Mouse (Mus musculus) left cerebral cortex, postnatal 25 days (tissue): ENCODE results near the gene Hkdc1. TPM values are rescaled to one million over a fixed set of nuclear protein-coding genes. Genes with fewer than 3 reads are reported as not detected.

ENCODE experiments used
- DNase-seq, 2 experiments: peaks; one replicate each; pipeline ENCODE4 v3.0.0; 2022; ENCODE audit warnings: low spot score in 2 of 2, mixed read lengths in 1 of 2
- intact Hi-C: fragments of 180-260 bp; cut with DNase I; formaldehyde crosslinking; loops from one replicate; pipeline ENCODE4 v1.15.1; 2025
- total RNA-seq, 2 experiments: library from RNA; stranded (reverse); gene quantifications; 2 replicates each; pipeline ENCODE4 v1.2.3; 2021

The Hkdc1 gene
- total RNA-seq, 2 experiments from 2014 or later, result 12.9 to 13.3 TPM

- DNase-seq, result no peak
- intact Hi-C loops, result loop anchor here (5.0 kb wide), 1 partner anchor 53 kb away; no protein-coding TSS in a partner anchor
These were observed 87.4 kb downstream of the Hkdc1 start for GRCm38 (mm10) chr10:62334686-62335422.

- intact Hi-C loops, result no loop called here
- no peak for DNase-seq
These were observed 89.0 kb downstream of the Hkdc1 start for GRCm38 (mm10) chr10:62333269-62333668.

Other genes with a start within 250 kb of the Hkdc1 start
- 10 to 100 TPM; 11.1 to 13.7 TPM for gene Tspan15, start 191.2 kb downstream of the Hkdc1 start, total RNA-seq
- under 1 TPM; 0.16 to 0.18 TPM for gene Tacr2, start 170.1 kb downstream of the Hkdc1 start, total RNA-seq
- 100 to 1,000 TPM; 305 to 321 TPM for gene Hk1, start 42.6 kb downstream of the Hkdc1 start, total RNA-seq
- gene 4930507D05Rik, start 27.0 kb upstream of the Hkdc1 start, total RNA-seq, result 1 to 10 TPM; 1.3 to 1.8 TPM
- gene Supv3l1, start 27.2 kb upstream of the Hkdc1 start, total RNA-seq, result 10 to 100 TPM; 22.0 to 22.6 TPM
- 10 to 100 TPM; 48.9 to 52.9 TPM for gene Vps26a, start 64.3 kb upstream of the Hkdc1 start, total RNA-seq
- 1 to 10 TPM; 8.2 to 9.1 TPM for gene Srgn, start 105.0 kb upstream of the Hkdc1 start, total RNA-seq
- 100 to 1,000 TPM; 169 to 181 TPM for gene Kif1bp, start 156.0 kb upstream of the Hkdc1 start, total RNA-seq
- gene Ddx21, start 179.8 kb upstream of the Hkdc1 start, total RNA-seq, result 10 to 100 TPM; 21.7 to 22.2 TPM
- gene Ddx50, start 228.7 kb upstream of the Hkdc1 start, total RNA-seq, result 10 to 100 TPM; 85.1 to 95.6 TPM